Mouse (Mus musculus): ENCODE measurements at regions not wholly inside any gene's neighbourhood (a gene's known extent, or its start where the extent isn't known, plus 50 kb on each side); places are given as distances from the start of the nearest gene placed in this dataset.

DNA sequence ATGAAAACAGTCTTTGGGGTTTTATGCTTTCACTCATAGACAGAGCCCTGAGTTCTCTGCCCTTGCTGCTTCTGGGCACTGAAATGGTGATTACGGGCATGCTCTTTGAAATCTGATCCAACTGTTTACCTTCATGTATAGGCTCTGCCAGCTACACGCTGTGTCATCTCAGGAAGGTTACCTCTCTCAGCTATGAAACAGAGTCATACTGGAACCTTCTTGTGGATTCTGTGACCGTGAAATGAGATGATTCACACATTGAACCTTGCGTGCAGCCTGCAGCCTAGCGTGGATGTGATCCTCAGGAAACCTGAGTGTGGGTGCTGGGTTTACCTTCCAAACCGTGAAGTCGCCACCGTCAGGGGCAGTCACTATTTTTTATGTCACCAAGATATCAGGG, 189.7 kb upstream of the Spdye4c start:
- Histone ChIP-seq H3K36me3 (no peaks in the 10 kb centered on the region), H3K4me2 (replicated peaks) (no peak overlapping the region), H3K9me3 (no peaks in the 10 kb centered on the region), H3K9ac (no peak overlapping the region), H3K4me3 (no peak overlapping the region), H3K4me1 (peaks cover 14% of the 10 kb centered on the region), H3K27me3 (replicated peaks) (no peaks in the 10 kb centered on the region; the same call in 1 of the 2 replicates), H3K27ac (no peak overlapping the region)
- ATAC-seq (ENCODE audit: low FRiP score, low read depth), result no peak
- 67% methylated on average over 8 of the region's 8 CpGs for WGBS

DNA sequence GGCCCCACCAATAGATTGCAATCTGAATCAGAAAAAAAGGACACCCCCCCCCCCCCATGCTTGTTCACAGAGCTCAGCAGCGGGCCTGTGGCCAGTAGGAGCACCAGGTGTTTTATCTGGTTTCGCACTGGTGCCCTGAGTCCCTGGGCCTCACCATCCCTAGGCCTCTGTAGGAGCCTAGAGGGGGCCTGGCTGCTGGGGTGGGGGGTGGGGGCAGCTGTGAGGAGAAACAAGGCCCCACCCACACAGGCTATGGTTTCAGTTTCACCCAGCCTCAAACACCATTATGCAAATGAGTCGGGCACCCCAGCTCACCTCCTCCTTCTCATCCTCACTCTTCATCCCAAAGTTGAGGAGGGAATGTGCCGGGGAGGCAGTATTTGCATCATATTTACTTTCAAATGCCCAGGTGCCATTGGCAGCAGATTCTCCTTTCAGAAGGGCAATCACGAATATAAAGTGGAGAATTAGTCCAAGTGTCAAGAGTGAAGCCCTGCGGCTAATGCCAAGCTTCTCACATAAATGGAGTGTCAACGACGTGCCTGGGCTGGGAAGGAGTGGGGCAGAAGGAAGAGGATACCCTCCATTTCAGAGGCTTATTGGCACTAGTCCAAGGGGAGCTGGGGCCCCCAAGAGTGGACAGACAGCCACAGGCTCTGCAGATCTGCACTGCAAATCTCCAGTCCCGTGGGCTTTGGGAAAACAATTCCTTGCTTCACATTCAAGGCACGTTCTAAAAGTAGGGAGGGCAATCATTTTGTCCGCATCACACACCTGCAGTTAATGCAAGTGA, 187.7 kb upstream of the Spdye4c start:
- Histone ChIP-seq H3K36me3 (no peaks in the 10 kb centered on the region), H3K4me3 (no peak overlapping the region), H3K4me2 (replicated peaks) (no peak overlapping the region), H3K4me1 (peaks cover 14% of the 10 kb centered on the region), H3K27ac (no peak overlapping the region), H3K27me3 (replicated peaks) (no peaks in the 10 kb centered on the region; the same call in 1 of the 2 replicates), H3K9me3 (no peaks in the 10 kb centered on the region), H3K9ac (no peak overlapping the region)
- WGBS, result 38% methylated on average over 11 of the region's 11 CpGs
- 0 out of 2 replicates have a peak, but pooled peaks have one; percentile 29 for ATAC-seq (ENCODE audit: low FRiP score, low read depth)

DNA sequence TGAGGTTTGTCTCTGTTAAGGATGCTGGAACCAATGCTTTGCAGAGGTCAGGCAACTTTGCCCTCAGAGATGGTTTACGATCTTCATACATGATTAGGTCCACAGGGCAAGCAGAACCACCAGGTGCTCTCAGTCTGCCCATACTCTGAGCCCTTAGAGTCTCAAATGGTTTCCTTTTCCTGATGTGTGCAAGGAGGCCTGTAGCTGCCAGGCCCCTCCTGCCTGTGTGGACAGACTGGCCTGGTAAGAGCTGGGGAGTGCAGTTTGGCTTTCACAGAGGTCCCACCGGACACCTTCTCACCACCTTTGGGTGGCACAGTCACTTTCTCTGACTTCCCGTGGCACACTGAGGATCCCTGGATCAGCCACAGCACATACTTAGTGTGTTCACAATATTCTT, 186.6 kb upstream of the Spdye4c start:
- no peaks in the 10 kb centered on the region for H3K9me3 ChIP-seq
- WGBS, result 88% methylated on average over 3 of the region's 3 CpGs

DNA sequence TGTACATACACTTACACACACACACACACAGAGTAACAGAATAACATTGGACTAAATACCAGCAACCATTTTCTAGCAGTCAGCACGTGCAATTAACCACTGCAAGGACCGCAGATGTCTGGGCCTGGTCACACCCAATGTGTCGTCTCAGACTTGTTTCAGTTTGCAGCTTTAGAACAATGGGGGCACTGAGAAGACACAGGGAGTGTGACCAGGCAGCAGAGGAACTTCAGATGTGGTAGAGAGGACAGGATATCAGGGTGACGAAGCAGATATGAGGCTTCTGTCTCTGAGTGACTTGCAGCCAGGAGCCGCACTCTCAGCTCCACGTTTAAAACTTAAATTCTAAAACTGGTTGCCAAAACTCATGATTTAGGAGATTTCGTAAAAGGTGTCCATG, 183.9 kb upstream of the Spdye4c start:
- ATAC-seq (ENCODE audit: low FRiP score, low read depth), result no peak
- no peaks in the 10 kb centered on the region for H3K27me3 ChIP-seq (replicated peaks)
- H3K4me3 ChIP-seq, result no peak overlapping the region
- H3K4me1 ChIP-seq, result peaks cover 14% of the 10 kb centered on the region
- H3K4me2 ChIP-seq (replicated peaks), result no peak overlapping the region
- H3K9ac ChIP-seq, result no peak overlapping the region
- 72% methylated on average over 7 of the region's 7 CpGs for WGBS
- no peak overlapping the region for H3K27ac ChIP-seq
- H3K36me3 ChIP-seq, result no peaks in the 10 kb centered on the region
- no peaks in the 10 kb centered on the region for H3K9me3 ChIP-seq

More for the DNA sequence above, 186.6 kb upstream of the Spdye4c start:
- H3K36me3 ChIP-seq, result no peaks in the 10 kb centered on the region
- no peaks in the 10 kb centered on the region; the same call in 1 of the 2 replicates for H3K27me3 ChIP-seq (replicated peaks)
- no peak overlapping the region for H3K4me2 ChIP-seq (replicated peaks)
- no peak overlapping the region for H3K27ac ChIP-seq
- no peak overlapping the region for H3K4me3 ChIP-seq
- H3K4me1 ChIP-seq, result peaks cover 14% of the 10 kb centered on the region
- ATAC-seq (ENCODE audit: low FRiP score, low read depth), result no peak
- H3K9ac ChIP-seq, result no peak overlapping the region

DNA sequence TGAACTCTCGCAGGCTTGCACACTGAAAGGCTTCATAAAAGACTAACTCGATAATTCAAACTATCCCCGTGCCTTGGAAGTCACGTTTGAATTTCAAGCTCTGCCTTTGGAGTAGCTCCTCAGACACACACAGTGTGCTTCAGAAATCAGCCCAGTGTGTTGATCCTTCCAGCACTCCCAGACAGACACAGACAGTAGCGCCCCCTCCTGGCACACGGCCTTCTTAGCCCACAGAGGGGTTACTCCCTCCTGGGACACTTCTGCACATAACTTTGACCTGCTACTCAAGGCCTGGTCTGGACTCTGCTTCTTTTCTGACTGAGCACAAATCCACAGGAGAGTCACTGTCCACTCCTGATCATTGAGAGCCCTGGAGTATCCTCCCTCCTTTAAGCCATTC, 182.3 kb upstream of the Spdye4c start:
- ATAC-seq (ENCODE audit: low FRiP score, low read depth), result no peak
- Histone ChIP-seq H3K4me3 (no peak overlapping the region), H3K27me3 (replicated peaks) (no peaks in the 10 kb centered on the region), H3K9me3 (no peaks in the 10 kb centered on the region), H3K36me3 (no peaks in the 10 kb centered on the region), H3K4me1 (peaks cover 2% of the 10 kb centered on the region; the same call in 1 of the 2 replicates), H3K27ac (no peak overlapping the region), H3K9ac (no peak overlapping the region), H3K4me2 (replicated peaks) (no peak overlapping the region)
- WGBS, result 44% methylated on average over 6 of the region's 6 CpGs

DNA sequence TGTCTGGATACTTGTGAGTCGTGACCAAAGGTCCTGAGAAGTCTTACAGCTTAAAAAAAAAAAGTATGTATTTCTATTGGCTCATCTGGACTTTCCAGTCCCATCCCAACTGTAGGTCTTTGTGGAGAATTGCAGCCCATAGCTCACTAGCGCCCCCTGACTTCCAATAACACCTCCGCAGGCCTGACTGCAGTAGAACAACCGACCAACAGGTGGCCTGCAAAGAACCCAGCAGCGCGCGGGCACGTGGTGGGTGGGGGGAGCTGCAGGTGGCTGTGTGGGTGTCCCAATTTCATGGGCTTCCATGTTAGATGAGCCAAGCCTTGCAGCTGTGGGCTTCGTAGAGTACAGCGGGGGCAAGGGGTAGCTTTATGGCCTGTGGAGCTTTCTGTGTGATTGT, 178.7 kb upstream of the Spdye4c start:
- peak overlapping the region; percentile 16; the same call in 1 of the 2 replicates for H3K4me2 ChIP-seq (replicated peaks)
- no peaks in the 10 kb centered on the region for H3K9me3 ChIP-seq
- H3K27ac ChIP-seq, result no peak overlapping the region
- no peak overlapping the region for H3K9ac ChIP-seq
- 0 out of 2 replicates have a peak, but pooled peaks cover 4% of the 10 kb centered on the region for H3K27me3 ChIP-seq (replicated peaks)
- H3K4me3 ChIP-seq, result no peak overlapping the region
- H3K36me3 ChIP-seq, result no peaks in the 10 kb centered on the region
- ATAC-seq (ENCODE audit: low FRiP score, low read depth), result no peak
- 10% methylated on average over 10 of the region's 10 CpGs for WGBS
- H3K4me1 ChIP-seq, result no peaks in the 10 kb centered on the region

DNA sequence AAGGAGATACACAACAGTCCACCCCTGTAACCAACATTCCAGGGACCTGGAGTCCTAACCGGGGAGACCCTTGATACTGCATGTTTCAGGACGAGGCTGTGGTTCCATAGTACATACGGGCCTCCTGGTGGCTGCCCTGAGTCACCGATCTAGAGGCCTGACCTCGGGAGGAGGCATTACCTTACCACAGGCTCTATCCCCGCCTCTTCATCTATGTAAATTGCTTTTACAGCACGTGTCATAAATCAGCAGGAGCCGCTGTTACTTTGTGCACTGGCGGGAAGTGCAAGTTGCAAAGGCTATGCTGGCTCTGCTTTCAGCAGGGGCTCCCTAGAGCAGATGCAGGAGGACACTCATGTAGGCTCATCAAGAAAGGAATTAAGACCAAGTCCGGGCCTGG, 178.0 kb upstream of the Spdye4c start:
- no peaks in the 10 kb centered on the region for H3K4me1 ChIP-seq
- peak; percentile 58; the same call in 1 of the 2 replicates for ATAC-seq (ENCODE audit: low FRiP score, low read depth)
- H3K9me3 ChIP-seq, result no peaks in the 10 kb centered on the region
- 4% methylated on average over 10 of the region's 10 CpGs for WGBS
- no peak overlapping the region for H3K9ac ChIP-seq
- no peak overlapping the region for H3K27ac ChIP-seq
- H3K36me3 ChIP-seq, result no peaks in the 10 kb centered on the region
- H3K4me2 ChIP-seq (replicated peaks), result 0 out of 2 replicates have a peak overlapping the region, but pooled peaks have one; percentile 16
- no peak overlapping the region for H3K4me3 ChIP-seq
- H3K27me3 ChIP-seq (replicated peaks), result 0 out of 2 replicates have a peak, but pooled peaks cover 4% of the 10 kb centered on the region

DNA sequence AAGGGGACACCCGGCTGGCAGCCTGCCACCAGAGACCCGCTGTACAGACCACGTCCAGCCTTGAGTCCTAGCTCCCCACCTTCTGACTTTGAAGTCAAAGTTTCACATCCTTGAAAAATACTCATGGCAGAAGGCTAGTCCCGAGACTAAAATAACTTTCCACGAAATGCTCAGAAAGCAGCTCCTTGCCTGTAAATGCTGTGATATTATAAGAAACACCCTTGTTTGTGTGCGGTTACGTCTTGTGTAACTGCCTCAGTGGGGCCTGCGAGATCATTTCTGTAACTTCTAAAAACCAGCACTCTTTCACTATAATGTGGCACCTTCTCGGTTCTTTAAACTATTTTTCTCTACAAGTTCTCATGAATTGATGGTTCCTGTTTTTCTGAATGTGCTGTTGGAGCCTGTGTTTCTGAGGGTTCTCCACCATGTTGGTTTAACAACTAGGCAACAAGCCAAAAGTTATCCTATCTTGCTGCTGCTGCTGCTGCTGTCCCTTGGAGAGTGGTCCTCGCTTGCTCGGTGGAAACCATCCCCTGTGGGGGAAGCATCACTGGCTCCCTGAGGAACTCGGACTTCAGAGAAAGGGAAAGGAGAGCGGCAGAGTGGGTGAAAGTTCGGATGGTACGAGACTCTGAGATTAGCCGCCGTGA, 176.3 kb upstream of the Spdye4c start:
- Histone ChIP-seq H3K27ac (no peak overlapping the region), H3K4me3 (no peak overlapping the region), H3K36me3 (no peaks in the 10 kb centered on the region), H3K4me1 (no peaks in the 10 kb centered on the region), H3K9ac (no peak overlapping the region), H3K4me2 (replicated peaks) (no peak overlapping the region), H3K27me3 (replicated peaks) (0 out of 2 replicates have a peak, but pooled peaks cover 4% of the 10 kb centered on the region), H3K9me3 (no peaks in the 10 kb centered on the region)
- no peak for ATAC-seq (ENCODE audit: low FRiP score, low read depth)
- WGBS, result 87% methylated on average over 17 of the region's 17 CpGs

DNA sequence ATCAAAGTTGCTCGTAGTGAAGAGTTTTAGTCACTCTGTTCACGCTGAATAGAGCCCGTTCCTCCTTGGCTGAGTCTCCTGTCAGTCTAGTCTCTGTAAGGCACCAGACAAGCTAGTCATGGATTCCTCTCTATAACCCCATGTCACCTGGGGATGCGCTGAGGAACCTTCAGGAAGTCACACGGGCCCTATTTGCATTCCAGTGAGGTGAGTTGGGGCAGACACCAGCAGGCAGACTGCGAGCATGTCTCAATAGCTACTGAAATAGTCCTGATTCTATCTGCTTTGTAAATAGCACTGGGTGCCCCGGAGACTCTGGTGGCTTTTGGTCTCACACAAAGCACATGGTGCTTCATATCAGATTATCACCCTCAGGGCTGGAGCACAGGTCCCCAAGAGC, 174.6 kb upstream of the Spdye4c start:
- H3K27me3 ChIP-seq (replicated peaks), result 0 out of 2 replicates have a peak, but pooled peaks cover 4% of the 10 kb centered on the region
- no peak overlapping the region for H3K4me3 ChIP-seq
- WGBS, result 73% methylated on average over 7 of the region's 7 CpGs
- no peaks in the 10 kb centered on the region for H3K9me3 ChIP-seq
- H3K4me2 ChIP-seq (replicated peaks), result no peak overlapping the region
- H3K4me1 ChIP-seq, result no peaks in the 10 kb centered on the region
- no peak for ATAC-seq (ENCODE audit: low FRiP score, low read depth)
- H3K27ac ChIP-seq, result no peak overlapping the region
- no peaks in the 10 kb centered on the region for H3K36me3 ChIP-seq
- no peak overlapping the region for H3K9ac ChIP-seq

DNA sequence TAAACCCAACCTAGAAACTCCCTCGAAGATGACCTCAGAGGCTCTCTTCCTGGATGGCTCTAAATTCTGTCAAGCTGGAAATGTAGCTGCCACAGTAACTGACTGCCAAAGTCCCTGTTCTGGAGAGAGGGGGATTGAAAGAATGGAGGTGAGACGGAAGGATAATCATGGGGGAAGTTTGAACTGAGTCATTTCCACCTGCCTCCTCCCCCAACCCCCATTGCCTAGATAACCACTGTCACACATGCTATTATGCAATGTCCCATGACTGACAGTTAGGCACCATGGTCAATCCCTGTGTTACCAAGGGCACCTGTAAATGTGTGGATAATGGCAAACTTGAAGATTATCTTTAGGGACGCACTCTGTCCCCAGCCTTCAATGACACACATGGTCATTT, 172.0 kb upstream of the Spdye4c start:
- Histone ChIP-seq H3K36me3 (no peaks in the 10 kb centered on the region), H3K4me2 (replicated peaks) (no peak overlapping the region), H3K4me3 (no peak overlapping the region), H3K27me3 (replicated peaks) (0 out of 2 replicates have a peak, but pooled peaks cover 2% of the 10 kb centered on the region), H3K27ac (no peak overlapping the region), H3K9me3 (no peaks in the 10 kb centered on the region), H3K4me1 (no peaks in the 10 kb centered on the region), H3K9ac (no peak overlapping the region)
- WGBS, result 80% methylated on average over 3 of the region's 3 CpGs
- no peak for ATAC-seq (ENCODE audit: low FRiP score, low read depth)

DNA sequence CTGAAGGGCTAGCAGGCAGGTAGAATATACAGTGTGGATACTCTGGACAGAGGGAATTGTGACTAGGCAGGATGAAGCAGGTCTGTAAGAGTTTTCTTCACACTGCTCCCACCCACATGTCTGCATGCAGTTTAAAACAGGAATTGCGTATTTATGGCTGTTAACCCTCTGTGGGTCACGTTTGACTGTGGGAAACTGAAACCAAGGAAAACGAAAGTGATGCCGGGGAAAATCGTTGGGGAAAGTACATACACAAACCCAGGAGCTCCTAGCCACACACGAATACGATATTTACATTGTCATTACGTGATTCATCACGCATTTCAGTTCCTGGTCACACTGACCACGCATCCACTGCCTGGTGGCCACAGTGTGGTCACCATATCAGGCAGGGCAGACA, 170.6 kb upstream of the Spdye4c start:
- Histone ChIP-seq H3K27me3 (replicated peaks) (no peaks in the 10 kb centered on the region), H3K9me3 (no peaks in the 10 kb centered on the region), H3K4me2 (replicated peaks) (no peak overlapping the region), H3K4me3 (no peak overlapping the region), H3K9ac (no peak overlapping the region), H3K27ac (no peak overlapping the region), H3K4me1 (no peaks in the 10 kb centered on the region), H3K36me3 (no peaks in the 10 kb centered on the region)
- 88% methylated on average over 10 of the region's 10 CpGs for WGBS
- no peak for ATAC-seq (ENCODE audit: low FRiP score, low read depth)

DNA sequence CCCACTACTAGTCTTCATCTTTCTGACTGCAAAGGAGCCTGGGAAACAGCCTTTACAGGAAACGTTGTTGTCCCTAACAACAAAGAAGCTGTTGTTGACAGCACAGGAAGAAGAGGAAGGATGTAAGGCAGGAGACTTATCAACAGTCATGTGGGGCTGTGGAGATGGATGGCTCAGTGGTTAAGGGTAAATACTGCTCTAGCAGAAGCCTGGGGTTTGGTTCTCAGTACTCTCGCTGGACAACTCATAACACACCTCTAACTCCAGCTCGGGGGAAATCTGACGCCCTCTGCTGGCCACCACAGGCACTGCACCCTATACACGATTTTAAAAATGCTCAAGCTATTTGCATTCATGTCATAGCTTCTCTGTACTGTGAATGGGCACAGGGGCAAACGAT, 168.3 kb upstream of the Spdye4c start:
- Histone ChIP-seq H3K27ac (no peak overlapping the region), H3K4me1 (no peaks in the 10 kb centered on the region), H3K27me3 (replicated peaks) (no peaks in the 10 kb centered on the region), H3K9me3 (no peaks in the 10 kb centered on the region), H3K36me3 (no peaks in the 10 kb centered on the region), H3K4me3 (no peak overlapping the region), H3K9ac (no peak overlapping the region), H3K4me2 (replicated peaks) (no peak overlapping the region)
- ATAC-seq (ENCODE audit: low FRiP score, low read depth), result no peak
- 45% methylated on average over 6 of the region's 6 CpGs for WGBS
